Mouse (Mus musculus) kidney, adult 9 months (tissue): ENCODE measurements around the gene Ash1l.

Source experiments
- DNase-seq: peaks from one replicate; pipeline ENCODE4 v3.0.0; 2022

Gene Ash1l

DNA sequence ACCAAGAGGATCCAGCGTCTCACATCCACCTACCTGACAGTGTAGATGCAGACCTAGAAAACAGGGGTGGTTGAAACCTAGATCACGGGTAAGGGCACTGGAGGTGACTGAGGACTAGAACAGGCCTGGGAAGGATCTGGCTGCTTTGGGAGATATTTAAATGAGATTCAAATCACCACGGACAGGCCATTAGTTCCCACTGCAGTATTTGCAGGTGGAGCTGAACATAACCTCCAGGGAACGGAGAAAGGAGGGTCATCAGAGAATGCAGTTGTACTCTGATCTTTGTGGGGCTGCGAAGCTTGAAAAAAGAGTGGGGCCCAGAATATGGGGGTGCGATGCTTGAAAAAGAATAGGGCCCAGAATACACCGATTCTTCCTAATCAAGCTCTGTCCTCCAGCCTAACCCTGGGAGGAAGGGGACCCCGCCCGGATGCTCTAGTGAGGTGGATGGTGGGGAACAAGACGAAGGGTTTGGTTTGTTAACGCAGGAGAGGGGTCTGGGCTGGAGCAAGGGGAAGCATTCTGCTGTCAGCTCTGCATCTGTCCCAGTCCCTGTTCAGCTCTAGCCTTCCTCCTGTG, 142.2 kb downstream of the Ash1l start:
- no peak for DNase-seq

DNA sequence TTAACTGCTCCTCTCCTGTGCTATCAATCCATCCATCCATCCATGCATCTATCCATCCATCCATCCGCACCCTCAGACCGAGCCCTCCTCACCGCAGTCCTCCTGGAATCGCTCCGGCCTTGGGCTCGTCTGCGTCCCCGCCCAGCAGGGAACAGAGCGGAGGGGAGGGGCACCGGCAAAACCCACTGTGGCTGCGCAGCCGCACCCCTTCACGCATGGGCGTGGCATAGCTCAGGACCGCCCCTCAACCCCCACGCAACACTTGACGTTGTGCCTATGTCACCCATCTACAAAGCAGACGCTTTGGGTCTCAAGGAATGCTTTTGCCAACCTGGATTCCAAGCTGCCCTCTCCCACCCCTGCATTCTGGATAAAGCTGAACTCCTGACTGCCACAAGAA, 142.8 kb downstream of the Ash1l start, which contains the start of gene Rusc1:
Rusc1 (minus strand) TSS at position 137 of the 400 bp plus-strand sequence.
- peak; percentile 83 for DNase-seq

- DNase-seq = no peak
These were observed 143.6 kb downstream of the Ash1l start for GRCm38 (mm10) chr3:89094021-89094420.

DNA sequence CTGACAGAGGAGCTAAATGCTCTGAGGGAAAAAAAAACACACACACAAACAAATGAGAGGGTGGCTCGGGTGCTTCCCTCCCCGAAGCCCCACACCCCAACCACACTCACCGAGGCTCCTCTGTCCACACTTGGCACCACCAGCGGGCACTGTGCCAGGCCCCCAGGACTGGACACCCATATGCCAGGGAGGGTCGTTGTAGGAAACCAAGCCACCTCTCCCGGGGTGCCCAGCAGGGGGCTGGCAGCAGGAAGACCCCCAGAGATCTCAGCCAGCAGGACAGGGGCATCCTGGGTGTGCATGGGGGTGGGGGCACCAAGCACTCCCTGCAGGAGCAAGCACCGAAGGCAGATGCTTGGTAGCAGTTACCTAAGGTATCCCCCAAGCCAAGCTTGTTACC, 150.4 kb downstream of the Ash1l start, which contains the start of gene Gm43738:
Gm43738 (minus strand) TSS at position 289 of the 400 bp plus-strand sequence.
- DNase-seq = no peak

GRCm38 (mm10) chr3:89101459-89101811, 151.0 kb downstream of the Ash1l start:
- DNase-seq = no peak

- peak; percentile 99 for DNase-seq
These were observed 151.5 kb downstream of the Ash1l start, which contains the start of gene Fdps for GRCm38 (mm10) chr3:89101812-89102494. Fdps (minus strand) TSS chr3:89101959.

- no peak for DNase-seq
These were observed 152.3 kb downstream of the Ash1l start for GRCm38 (mm10) chr3:89102495-89103290.

- no peak for DNase-seq
These were observed 152.8 kb downstream of the Ash1l start for GRCm38 (mm10) chr3:89103291-89103595.

- no peak for DNase-seq
These were observed 156.5 kb downstream of the Ash1l start for GRCm38 (mm10) chr3:89106881-89107280.

- DNase-seq = no peak
These were observed 157.1 kb downstream of the Ash1l start for GRCm38 (mm10) chr3:89107545-89107944.

DNA sequence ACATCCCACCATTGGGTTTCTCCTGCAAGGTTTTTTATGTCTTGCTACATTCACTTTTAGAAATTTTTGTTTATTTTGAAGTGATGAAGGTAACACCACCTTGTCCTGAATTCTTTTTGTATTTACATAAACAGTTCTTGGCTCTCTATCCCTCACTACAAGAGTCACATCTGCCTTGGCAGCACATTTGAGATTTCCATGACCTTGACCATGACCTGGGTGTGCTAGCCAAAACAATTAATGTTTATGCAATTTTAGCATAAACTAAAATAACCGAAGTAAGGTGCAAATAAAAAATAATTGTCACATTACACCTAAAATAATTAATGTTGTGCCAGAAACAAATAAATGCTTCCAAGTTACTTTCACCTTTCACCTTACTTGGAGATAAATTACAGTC, 157.7 kb downstream of the Ash1l start:
- DNase-seq = no peak

DNA sequence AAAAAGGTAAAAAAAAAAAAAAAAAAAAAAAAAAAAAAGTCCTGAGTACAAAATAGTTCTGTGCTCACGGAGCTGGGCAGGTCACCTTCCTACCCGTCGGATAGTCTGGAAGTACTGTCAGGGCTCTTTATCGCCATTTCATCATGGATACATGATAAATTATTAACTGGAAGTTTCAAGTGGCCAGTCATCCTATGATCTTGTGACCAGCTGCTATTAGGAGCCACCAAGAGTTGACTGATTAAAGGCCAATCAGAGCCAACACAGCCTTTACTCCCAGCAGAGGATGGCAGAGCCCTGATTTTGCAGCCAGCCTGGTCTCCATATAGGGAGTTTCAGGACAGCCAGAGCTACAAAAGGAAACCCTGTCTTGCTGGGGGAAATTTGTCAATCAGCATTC, 162.6 kb downstream of the Ash1l start:
- peak; percentile 67 for DNase-seq

- peak; percentile 71 for DNase-seq
These were observed 165.1 kb downstream of the Ash1l start for GRCm38 (mm10) chr3:89115522-89115921.

- no peak for DNase-seq
These were observed 172.9 kb downstream of the Ash1l start for GRCm38 (mm10) chr3:89123313-89123712.

DNA sequence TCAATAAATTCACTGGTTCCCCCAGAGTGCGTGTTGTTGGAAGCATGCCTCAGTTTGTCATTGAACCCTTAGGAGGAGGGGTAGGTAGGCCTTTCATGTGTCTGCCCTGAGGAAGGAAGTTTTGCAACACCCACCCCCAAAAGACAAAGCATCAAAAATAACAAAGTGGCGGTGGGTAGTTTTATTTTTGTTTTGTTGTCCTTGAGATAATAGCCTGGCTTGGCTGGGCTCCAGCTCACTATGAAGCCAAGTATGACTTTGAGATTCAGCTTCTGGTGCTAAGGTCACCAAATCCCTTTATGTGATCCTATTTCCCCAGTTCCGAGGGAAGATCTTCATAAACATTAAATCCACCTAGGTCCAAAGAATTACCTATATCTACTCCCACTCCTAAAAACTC, 173.8 kb downstream of the Ash1l start:
- DNase-seq = no peak

DNA sequence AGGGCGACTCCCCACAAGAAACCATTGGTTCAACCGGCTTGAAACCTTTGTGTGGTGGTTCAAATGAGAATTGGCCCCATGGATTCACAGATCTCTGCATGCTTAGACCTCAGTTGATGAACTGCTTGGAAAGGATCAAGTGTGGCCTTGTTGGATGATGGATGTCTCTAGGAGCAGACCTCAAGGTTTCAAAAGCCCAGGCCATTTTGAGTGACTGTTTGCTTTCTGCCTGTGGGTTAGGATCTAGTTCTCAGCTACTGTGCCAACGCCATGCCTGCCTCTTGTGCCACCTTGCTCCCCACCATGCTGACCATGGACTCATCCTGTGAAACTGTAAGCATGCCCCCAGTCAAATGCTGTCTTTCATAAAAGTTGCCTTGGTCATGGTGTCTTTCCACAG, 175.6 kb downstream of the Ash1l start:
- DNase-seq = no peak
